Mouse (Mus musculus): Measurements from ENCODE around the gene Ssbp3. TPM values are rescaled to one million over a fixed set of nuclear protein-coding genes. Genes with fewer than 3 reads are reported as not detected.

Ssbp3 gene
- polyA plus RNA-seq, 1 experiment from 2014 or later, result 143 TPM

DNA sequence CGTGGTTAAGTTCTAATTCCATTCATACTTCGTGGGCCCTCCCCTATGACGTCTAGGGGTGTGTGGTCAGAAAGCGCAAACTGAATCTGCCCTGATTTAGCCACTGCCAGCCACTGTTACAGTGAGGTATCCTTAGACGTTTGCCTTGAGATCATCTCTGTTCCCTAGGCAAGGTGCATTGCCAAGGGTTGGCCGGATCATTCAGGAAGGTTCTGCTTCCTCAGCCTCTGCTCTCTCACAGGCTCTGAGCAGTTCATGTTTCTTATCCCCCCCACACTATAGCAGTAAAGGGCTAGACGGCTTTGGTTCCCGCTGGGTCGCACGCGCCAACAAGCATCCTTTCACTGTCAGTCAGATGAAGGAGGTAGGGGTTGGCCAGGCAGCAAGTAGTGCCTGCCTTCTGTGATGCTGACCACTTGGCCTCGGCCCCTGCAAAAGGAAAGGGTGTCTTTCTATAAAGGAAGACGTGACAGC lies 101.5 kb downstream of the Ssbp3 start:
- Histone ChIP-seq H3K9me3 (no peaks in the 10 kb centered on the region), H3K36me3 (no peaks in the 10 kb centered on the region), H3K27ac (replicated peaks) (no peak overlapping the region), H3K4me2 (no peak overlapping the region), H3K4me3 (no peak overlapping the region), H3K9ac (no peak overlapping the region), H3K4me1 (replicated peaks) (peaks cover 50% of the 10 kb centered on the region), H3K27me3 (no peaks in the 10 kb centered on the region)
- 70% methylated on average over 13 of the region's 13 CpGs for WGBS
- no peak for ATAC-seq (ENCODE audit: low FRiP score, low read depth)

DNA sequence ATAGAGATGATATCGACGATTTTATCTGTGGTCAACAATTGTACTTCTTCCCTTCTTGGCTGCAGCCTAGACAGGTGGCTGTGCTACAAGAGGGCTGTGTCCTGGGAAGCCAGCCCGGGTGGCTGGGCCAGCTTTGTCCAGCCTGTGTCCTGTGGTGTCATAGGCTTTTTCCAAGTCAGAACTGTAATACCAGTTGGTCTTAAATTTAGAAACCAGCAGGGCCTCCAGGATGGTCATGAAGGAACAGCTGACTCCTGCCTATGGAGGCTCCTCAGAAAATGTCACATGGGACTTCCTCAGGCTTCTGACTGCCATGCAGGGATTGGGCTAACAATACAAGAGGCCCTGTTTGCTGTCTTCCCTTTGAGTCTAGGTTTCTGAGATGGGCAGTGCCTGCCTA lies 102.1 kb downstream of the Ssbp3 start:
- Histone ChIP-seq H3K36me3 (no peaks in the 10 kb centered on the region), H3K4me1 (replicated peaks) (peaks cover 56% of the 10 kb centered on the region), H3K4me3 (no peak overlapping the region), H3K4me2 (no peak overlapping the region), H3K27ac (replicated peaks) (no peak overlapping the region), H3K27me3 (no peaks in the 10 kb centered on the region), H3K9ac (no peak overlapping the region), H3K9me3 (no peaks in the 10 kb centered on the region)
- WGBS, result 84% methylated on average over 3 of the region's 3 CpGs
- no peak for ATAC-seq (ENCODE audit: low FRiP score, low read depth)

DNA sequence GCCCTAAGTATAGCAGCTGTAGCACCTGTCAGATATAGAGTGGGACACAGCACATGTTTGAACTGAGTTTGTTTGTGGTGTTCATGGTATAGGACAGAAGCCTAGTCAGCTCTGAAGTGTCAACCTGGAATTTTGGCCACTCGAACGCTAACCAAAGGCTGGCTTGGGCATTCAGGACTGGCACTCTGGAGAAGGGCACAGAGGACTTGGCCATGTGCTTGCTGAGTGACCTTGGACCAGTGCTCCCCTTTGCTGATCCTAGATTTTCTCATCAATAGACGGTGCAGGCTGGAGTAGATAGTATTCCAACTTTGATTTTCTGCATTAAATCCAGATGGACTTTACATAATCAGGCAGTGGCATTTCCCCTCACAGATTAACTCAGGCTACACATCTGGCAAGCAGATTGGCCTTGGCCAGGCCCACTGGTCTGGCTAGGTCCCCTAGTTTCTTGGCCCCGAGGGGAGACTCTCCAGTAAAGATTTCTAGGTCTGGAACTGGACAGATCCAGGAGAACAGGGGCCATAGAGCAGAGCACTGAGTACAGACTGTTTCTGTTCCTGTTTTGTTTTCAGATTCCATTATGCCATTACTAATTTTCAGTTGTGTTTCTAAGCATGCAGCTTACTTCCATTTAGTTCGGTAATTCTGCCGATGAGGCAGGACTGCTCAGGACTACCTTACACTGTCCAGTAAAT lies 102.8 kb downstream of the Ssbp3 start:
- H3K4me1 ChIP-seq (replicated peaks), result peaks cover 62% of the 10 kb centered on the region
- 86% methylated on average over 6 of the region's 6 CpGs for WGBS
- no peak overlapping the region for H3K4me3 ChIP-seq
- no peaks in the 10 kb centered on the region for H3K9me3 ChIP-seq
- H3K27me3 ChIP-seq, result no peaks in the 10 kb centered on the region
- no peak overlapping the region for H3K27ac ChIP-seq (replicated peaks)
- ATAC-seq (ENCODE audit: low FRiP score, low read depth), result no peak
- no peaks in the 10 kb centered on the region for H3K36me3 ChIP-seq
- no peak overlapping the region for H3K4me2 ChIP-seq
- no peak overlapping the region for H3K9ac ChIP-seq

DNA sequence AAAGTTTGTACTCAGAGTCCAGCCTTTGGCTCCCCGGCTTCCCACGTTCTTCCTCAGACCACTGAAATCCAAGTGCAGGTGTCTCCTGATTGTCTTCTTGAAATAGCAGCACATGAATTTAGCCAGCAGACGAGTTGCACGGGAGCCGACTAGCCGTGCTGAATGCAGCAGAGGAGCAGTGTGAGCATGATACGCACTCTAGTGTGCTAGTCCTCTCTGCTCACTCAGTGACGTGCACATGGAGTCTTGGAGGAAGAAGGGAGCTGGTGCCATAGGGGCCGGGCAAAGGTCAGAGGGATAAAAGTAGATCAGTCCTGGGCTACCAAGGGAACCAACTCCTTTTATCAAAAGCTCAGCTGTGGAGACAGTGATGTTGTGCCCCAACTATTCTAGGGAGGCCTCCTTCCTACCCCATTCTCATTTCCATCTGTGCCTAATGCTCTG lies 103.3 kb downstream of the Ssbp3 start:
- H3K9ac ChIP-seq, result no peak overlapping the region
- H3K27me3 ChIP-seq, result no peaks in the 10 kb centered on the region
- H3K4me2 ChIP-seq, result no peak overlapping the region
- peaks cover 68% of the 10 kb centered on the region for H3K4me1 ChIP-seq (replicated peaks)
- 80% methylated on average over 9 of the region's 9 CpGs for WGBS
- H3K4me3 ChIP-seq, result no peak overlapping the region
- H3K9me3 ChIP-seq, result no peaks in the 10 kb centered on the region
- no peak overlapping the region for H3K27ac ChIP-seq (replicated peaks)
- H3K36me3 ChIP-seq, result no peaks in the 10 kb centered on the region
- ATAC-seq (ENCODE audit: low FRiP score, low read depth), result no peak

DNA sequence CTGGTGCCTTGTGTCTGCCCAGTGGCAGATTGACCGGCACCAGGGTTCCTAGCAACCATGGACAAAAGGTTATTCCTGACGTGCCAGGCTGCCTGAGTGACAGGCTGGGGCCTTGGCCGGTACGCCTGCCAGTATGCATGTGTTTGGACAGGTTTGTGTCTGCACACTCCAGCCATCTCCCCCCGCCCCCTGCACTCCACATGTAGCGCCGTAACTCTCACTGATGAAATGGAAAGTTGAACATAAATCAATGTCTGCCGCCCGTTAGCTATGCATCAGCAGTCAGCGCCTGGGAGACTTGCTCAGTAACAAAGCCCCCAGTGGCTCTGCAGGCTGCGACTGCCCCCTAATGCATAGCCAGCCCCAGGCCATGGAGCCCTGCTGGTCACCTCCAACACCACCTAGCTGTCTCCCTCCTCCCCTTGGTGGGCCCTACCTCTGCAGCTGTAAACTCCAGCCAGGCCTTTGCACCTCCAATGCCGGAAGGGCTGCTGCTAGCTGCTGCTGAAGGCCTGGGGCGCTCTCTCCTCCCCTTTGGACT lies 105.5 kb downstream of the Ssbp3 start:
- Histone ChIP-seq H3K4me1 (replicated peaks) (peaks cover 90% of the 10 kb centered on the region), H3K9ac (no peak overlapping the region), H3K36me3 (no peaks in the 10 kb centered on the region), H3K27ac (replicated peaks) (peak overlapping the region; percentile 16), H3K4me2 (no peak overlapping the region), H3K4me3 (no peak overlapping the region), H3K27me3 (no peaks in the 10 kb centered on the region), H3K9me3 (no peaks in the 10 kb centered on the region)
- 16% methylated on average over 13 of the region's 13 CpGs for WGBS
- ATAC-seq (ENCODE audit: low FRiP score, low read depth), result peak; percentile 68

DNA sequence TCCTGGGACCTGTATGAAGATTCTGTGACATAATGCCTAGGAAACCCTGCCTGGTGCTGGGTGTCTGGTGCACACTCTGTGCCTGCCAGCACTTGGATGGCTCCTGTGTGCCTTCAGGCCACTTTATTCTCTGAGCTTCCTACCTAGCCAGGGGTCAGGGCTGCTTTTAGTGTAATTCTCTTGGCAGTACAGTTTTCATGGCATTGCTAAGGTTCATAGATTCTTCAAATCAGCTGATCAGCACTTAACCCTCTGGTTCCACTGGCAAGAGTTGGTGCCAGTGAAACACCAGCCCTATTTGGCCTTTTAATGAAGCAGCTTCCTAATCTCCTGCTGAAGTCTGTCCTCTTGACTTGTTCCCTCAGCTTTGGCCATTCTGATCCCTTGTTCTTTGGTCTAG lies 106.8 kb downstream of the Ssbp3 start:
- no peak overlapping the region for H3K4me3 ChIP-seq
- H3K4me2 ChIP-seq, result no peak overlapping the region
- ATAC-seq (ENCODE audit: low FRiP score, low read depth), result no peak
- H3K27me3 ChIP-seq, result no peaks in the 10 kb centered on the region
- no peak overlapping the region; the same call in 1 of the 2 replicates for H3K27ac ChIP-seq (replicated peaks)
- H3K36me3 ChIP-seq, result no peaks in the 10 kb centered on the region
- H3K9me3 ChIP-seq, result no peaks in the 10 kb centered on the region
- H3K4me1 ChIP-seq (replicated peaks), result peaks cover 96% of the 10 kb centered on the region
- no peak overlapping the region for H3K9ac ChIP-seq

DNA sequence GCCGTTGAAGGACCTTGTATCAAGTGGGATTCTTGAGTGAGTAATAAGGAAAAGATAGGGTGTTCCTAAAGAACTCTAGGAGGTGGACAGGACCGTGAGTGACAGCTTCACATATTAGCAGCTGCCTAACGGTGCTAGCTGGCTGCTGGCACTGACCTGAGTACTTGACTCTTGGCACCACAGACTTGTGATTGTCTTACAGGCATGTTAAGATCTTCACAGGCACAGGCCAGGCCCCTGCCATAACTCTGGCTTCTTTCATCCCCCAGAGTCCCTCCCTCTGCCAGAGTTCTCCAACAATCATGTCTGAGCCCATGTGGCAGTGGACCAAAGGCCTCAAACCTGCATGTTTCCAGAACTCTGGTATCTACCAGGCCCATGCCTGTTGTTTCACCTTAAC lies 108.0 kb downstream of the Ssbp3 start:
- H3K36me3 ChIP-seq, result no peaks in the 10 kb centered on the region
- no peak overlapping the region for H3K4me3 ChIP-seq
- H3K27ac ChIP-seq (replicated peaks), result peak overlapping the region; percentile 56; the same call in 1 of the 2 replicates
- 65% methylated on average over 3 of the region's 3 CpGs for WGBS
- H3K9ac ChIP-seq, result no peak overlapping the region
- H3K9me3 ChIP-seq, result no peaks in the 10 kb centered on the region
- ATAC-seq (ENCODE audit: low FRiP score, low read depth), result no peak
- no peaks in the 10 kb centered on the region for H3K27me3 ChIP-seq
- peaks cover 98% of the 10 kb centered on the region for H3K4me1 ChIP-seq (replicated peaks)
- H3K4me2 ChIP-seq, result no peak overlapping the region

DNA sequence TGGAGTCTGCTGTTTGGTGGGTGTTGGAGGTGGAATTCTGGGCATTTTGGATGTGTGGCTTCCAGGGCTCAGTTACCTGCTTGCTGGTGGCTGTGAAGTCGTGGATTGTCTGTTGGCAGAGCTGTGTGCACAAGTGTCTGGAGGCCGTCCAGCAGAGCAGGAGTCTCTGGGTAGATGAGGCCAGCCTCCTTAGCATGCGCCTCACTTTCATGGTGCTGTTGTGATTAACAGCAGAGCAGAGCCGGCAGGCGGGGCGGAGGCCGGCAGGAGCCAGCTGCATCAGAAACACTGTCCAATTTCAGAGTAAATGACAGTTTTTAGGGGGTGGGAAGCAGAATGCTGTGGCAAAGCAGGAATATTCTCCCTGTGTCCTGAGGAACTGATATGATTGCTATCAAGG lies 108.5 kb downstream of the Ssbp3 start:
- H3K9ac ChIP-seq, result no peak overlapping the region
- peaks cover 96% of the 10 kb centered on the region for H3K4me1 ChIP-seq (replicated peaks)
- WGBS, result 10% methylated on average over 7 of the region's 7 CpGs
- no peak overlapping the region for H3K4me3 ChIP-seq
- H3K4me2 ChIP-seq, result no peak overlapping the region
- no peak for ATAC-seq (ENCODE audit: low FRiP score, low read depth)
- peak overlapping the region; percentile 56 for H3K27ac ChIP-seq (replicated peaks)
- H3K36me3 ChIP-seq, result no peaks in the 10 kb centered on the region
- H3K27me3 ChIP-seq, result no peaks in the 10 kb centered on the region
- H3K9me3 ChIP-seq, result no peaks in the 10 kb centered on the region

DNA sequence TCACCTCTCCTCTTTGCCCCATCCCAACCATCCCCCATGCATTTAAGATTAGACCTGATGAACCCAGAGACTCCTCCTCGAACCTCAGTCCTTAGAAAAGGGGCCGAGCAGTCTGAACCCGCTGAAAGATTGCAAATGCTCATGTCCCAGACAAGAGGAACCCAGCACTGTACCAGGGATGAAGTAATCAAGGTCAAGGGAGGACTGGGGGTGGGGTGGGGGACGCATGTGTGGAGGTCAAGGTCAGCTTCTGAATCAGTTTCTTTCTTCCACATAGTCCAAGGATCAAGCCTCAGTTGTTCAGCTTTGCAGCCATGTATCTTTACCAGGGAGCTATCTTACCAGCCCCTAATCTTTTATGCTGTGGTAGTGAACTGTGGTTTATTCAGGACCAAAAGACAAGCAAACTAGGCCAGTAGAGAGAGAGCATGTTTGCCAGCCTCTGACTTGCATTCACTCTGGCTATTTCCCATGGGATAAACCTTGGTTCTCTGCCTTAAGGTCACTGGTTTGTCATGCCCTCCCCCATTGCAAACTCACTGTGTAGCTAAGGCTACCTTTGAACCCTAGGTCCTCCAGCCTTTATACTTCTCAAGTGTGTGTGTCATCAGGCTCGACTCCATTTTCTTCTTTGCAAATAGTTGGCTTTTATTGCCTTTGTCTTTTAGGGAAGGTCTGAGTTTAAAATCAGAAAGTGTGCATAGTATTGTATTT lies 109.9 kb downstream of the Ssbp3 start:
- Histone ChIP-seq H3K27ac (replicated peaks) (no peak overlapping the region; the same call in 1 of the 2 replicates), H3K9me3 (no peaks in the 10 kb centered on the region), H3K4me2 (no peak overlapping the region), H3K36me3 (no peaks in the 10 kb centered on the region), H3K9ac (no peak overlapping the region), H3K4me3 (no peak overlapping the region), H3K27me3 (no peaks in the 10 kb centered on the region), H3K4me1 (replicated peaks) (peaks cover 96% of the 10 kb centered on the region)
- WGBS, result 67% methylated on average over 5 of the region's 5 CpGs
- ATAC-seq (ENCODE audit: low FRiP score, low read depth), result no peak

DNA sequence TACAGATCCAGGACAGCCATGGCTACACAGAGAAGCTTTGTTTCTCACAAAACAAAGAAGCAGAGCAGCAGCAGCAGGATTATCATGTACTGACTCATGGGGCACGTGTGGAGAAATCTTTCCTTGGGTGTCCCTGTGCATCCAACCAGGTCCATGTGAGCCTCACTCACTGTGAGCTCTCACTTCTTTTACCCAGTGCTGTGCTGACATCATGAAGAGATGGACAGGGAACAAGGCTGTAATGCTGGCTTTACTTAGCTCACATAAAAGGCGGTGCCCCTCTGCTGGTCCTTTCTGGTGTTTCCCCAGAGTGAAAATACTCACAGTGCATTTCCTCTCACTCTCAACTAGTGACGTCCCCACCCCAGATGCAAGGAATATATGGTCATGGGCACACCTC lies 111.0 kb downstream of the Ssbp3 start:
- Histone ChIP-seq H3K9me3 (no peaks in the 10 kb centered on the region), H3K4me3 (no peak overlapping the region), H3K27ac (replicated peaks) (no peak overlapping the region; the same call in 1 of the 2 replicates), H3K36me3 (no peaks in the 10 kb centered on the region), H3K4me2 (no peak overlapping the region), H3K4me1 (replicated peaks) (peaks cover 94% of the 10 kb centered on the region), H3K9ac (no peak overlapping the region), H3K27me3 (no peaks in the 10 kb centered on the region)
- no peak for ATAC-seq (ENCODE audit: low FRiP score, low read depth)
- 64% methylated on average over 3 of the region's 3 CpGs for WGBS

DNA sequence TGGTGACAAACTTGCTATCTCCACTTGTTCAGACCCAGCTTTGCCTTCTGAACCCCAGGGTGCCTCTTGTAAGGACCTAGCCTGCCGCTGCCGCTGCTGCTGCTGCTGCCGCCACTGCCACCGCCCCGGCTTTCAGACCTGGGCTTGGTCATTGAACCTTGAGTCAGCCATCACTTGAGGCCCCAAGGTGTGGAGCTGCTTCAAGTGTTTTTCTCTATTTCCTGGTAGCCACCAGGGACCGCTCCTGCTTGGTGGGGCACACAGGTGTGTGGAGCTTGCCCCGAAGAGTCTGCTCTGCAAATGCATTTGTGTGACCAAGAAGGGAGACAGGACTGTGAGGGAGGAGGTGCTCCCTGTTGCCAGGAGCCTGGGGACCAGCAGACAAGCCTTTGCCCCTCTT lies 114.4 kb downstream of the Ssbp3 start:
- Histone ChIP-seq H3K27ac (replicated peaks) (no peak overlapping the region), H3K36me3 (no peaks in the 10 kb centered on the region), H3K27me3 (no peaks in the 10 kb centered on the region), H3K9ac (no peak overlapping the region), H3K4me3 (no peak overlapping the region), H3K4me1 (replicated peaks) (peaks cover 68% of the 10 kb centered on the region), H3K9me3 (no peaks in the 10 kb centered on the region), H3K4me2 (no peak overlapping the region)
- 72% methylated on average over 7 of the region's 7 CpGs for WGBS
- ATAC-seq (ENCODE audit: low FRiP score, low read depth), result no peak

DNA sequence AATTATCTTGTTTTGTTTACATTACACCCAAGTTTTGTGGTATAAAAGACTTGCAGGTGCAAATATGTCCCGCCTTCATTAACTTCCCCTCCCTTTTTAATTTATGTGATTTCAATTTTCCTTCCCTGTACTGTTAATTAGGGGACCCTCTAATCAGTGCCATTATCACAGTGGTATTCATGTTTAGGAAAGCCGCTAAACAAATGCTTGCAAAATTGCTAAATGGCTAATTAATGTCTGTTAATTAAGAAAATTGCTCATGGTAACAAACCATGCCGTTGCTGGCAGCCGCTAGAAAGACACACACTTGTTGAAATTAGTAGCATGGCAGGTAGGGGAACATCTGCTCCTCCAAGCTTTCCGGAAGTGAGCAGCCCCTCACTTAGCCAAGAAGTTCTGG lies 114.9 kb downstream of the Ssbp3 start:
- H3K9me3 ChIP-seq, result no peaks in the 10 kb centered on the region
- H3K27ac ChIP-seq (replicated peaks), result no peak overlapping the region
- 51% methylated on average over 5 of the region's 5 CpGs for WGBS
- no peaks in the 10 kb centered on the region for H3K36me3 ChIP-seq
- H3K4me1 ChIP-seq (replicated peaks), result peaks cover 63% of the 10 kb centered on the region
- no peak overlapping the region for H3K9ac ChIP-seq
- H3K4me2 ChIP-seq, result no peak overlapping the region
- no peaks in the 10 kb centered on the region for H3K27me3 ChIP-seq
- no peak overlapping the region for H3K4me3 ChIP-seq
- ATAC-seq (ENCODE audit: low FRiP score, low read depth), result no peak

All from hindbrain, embryonic 15.5 days (tissue).